Mouse (Mus musculus): ENCODE measurements around the gene Nck2.

DNA sequence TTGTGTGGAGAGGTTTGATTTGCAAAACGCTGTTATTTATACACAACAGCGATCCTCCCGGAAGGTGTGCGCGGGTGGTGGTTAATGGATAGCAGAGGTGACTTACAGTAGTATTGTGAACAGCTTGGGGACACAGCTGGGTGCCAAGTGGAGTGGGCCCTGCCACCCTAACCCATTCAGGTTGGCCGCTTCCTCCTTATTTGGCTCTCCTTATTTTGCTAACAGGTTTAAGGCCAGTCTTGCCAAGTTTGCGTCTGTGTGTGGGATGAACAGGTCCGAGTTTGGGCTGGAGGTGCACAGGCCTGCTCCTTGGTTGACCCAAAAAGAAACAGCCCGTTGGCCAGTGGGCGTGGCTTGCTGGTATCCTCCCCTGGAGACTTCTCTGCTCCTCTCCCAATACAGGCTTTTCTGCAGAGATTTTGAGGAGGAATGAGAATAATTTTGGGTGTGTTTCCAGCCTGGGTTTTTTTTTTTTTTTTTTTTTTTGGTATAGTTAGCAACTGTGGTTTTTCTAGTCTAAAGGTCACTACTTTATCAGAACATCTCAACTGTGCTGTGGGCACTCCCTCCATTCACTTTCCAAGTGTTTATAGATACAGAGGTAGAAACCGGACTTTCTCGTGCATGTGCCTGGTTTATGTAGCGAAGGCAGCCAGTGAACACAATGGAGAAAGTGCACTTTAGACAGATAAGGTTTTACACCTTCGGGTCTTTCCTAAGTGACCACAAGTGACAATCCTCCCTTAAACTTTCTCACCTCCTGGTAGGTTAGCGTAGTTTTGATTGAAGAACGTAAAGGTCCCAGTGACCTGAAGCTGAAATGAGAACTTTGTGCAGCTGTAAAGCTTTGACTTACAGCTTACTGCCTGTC, 2.6 kb downstream of the Nck2 start:
- TF ChIP-seq GATA1 (IDR thresholded peaks at IDR 0.05; ENCODE audit: borderline replicate concordance, low read length) (no peak), FLI1 (IDR thresholded peaks at IDR 0.05; ENCODE audit: low read length) (no peak)

Measured in megakaryocyte, embryonic 14.5 days (primary cell).